Mouse (Mus musculus): ENCODE measurements around the gene Tmcc2. TPM values are rescaled to one million over a fixed set of nuclear protein-coding genes. Genes with fewer than 3 reads are reported as not detected.
A peak's percentile ranks its signal among the peaks of the same experiment; 100 is the strongest.

Gene Tmcc2
- polyA plus RNA-seq, 1 experiment from 2014 or later: 7.6 TPM

GRCm38 (mm10) chr1:132310754-132311153 is 80.3 kb downstream of the Tmcc2 start:
- no peaks in the 10 kb centered on the region for H3K36me3 ChIP-seq
- H3K27ac ChIP-seq: no peak overlapping the region
- H3K4me3 ChIP-seq: no peak overlapping the region
- DNase-seq (ENCODE audit: low spot score): no peak
- H3K4me1 ChIP-seq: peaks cover 32% of the 10 kb centered on the region
- 65% methylated on average over 7 of the region's 7 CpGs for WGBS
- peaks cover 36% of the 10 kb centered on the region for H3K27me3 ChIP-seq (ENCODE audit: low read depth, poor library complexity, severe bottlenecking)
- no peaks in the 10 kb centered on the region for H3K9me3 ChIP-seq (replicated peaks)

- no peak overlapping the region for H3K27ac ChIP-seq
- no peak for DNase-seq (ENCODE audit: low spot score)
- WGBS: 89% methylated on average over 7 of the region's 7 CpGs
Measured at GRCm38 (mm10) chr1:132308674-132309073, 82.4 kb downstream of the Tmcc2 start.

GRCm38 (mm10) chr1:132307962-132308361 is 83.1 kb downstream of the Tmcc2 start:
- H3K36me3 ChIP-seq: no peaks in the 10 kb centered on the region
- 89% methylated on average over 6 of the region's 6 CpGs for WGBS
- peaks cover 34% of the 10 kb centered on the region for H3K4me1 ChIP-seq
- no peak overlapping the region for H3K4me3 ChIP-seq
- no peak for DNase-seq (ENCODE audit: low spot score)
- peaks cover 25% of the 10 kb centered on the region; the same call in 1 of the 2 replicates for H3K27me3 ChIP-seq (ENCODE audit: low read depth, poor library complexity, severe bottlenecking)
- no peak overlapping the region for H3K27ac ChIP-seq
- no peaks in the 10 kb centered on the region for H3K9me3 ChIP-seq (replicated peaks)

More at GRCm38 (mm10) chr1:132308674-132309073, 82.4 kb downstream of the Tmcc2 start:
- Histone ChIP-seq H3K9me3 (replicated peaks) (no peaks in the 10 kb centered on the region), H3K4me1 (peaks cover 34% of the 10 kb centered on the region), H3K4me3 (no peak overlapping the region), H3K27me3 (ENCODE audit: low read depth, poor library complexity, severe bottlenecking) (peaks cover 21% of the 10 kb centered on the region; the same call in 1 of the 2 replicates), H3K36me3 (no peaks in the 10 kb centered on the region)

DNA sequence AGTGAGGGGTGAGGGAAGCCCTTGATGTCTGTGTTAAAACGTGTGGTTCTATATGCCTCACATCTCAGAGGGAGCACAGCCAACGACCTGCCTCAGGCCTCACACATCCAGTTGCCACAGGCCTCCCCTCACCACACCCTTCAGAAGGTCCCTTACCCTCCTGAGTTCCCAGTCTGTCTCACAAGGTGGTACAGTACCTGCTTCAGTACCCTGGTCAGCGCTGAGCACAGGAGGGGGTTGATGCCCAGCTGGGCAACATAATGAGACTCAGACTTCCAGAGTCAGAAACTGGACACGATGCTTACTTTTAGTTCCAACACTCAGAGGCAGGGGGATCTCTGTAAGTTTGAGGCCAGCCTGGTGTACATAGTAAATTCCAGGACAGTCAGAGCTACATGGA is 84.3 kb downstream of the Tmcc2 start:
- DNase-seq (ENCODE audit: low spot score): peak; percentile 55
- WGBS: 21% methylated on average over 4 of the region's 4 CpGs
- Histone ChIP-seq H3K4me1 (peaks cover 32% of the 10 kb centered on the region), H3K4me3 (no peak overlapping the region), H3K36me3 (no peaks in the 10 kb centered on the region), H3K27me3 (ENCODE audit: low read depth, poor library complexity, severe bottlenecking) (peaks cover 33% of the 10 kb centered on the region; the same call in 1 of the 2 replicates), H3K27ac (no peak overlapping the region), H3K9me3 (replicated peaks) (no peaks in the 10 kb centered on the region)

Other genes starting within 250 kb of the Tmcc2 start
- gene Lemd1, start 199.8 kb downstream of the Tmcc2 start, polyA plus RNA-seq (2016; fragmentation: Nextera tagmentation; extraction: Ambion mirVana): 1.3 and 1.7 TPM in 2 replicates
- 0.64 and 0.65 TPM in 2 replicates for gene AC124108.1, start 199.8 kb downstream of the Tmcc2 start, polyA plus RNA-seq (2016; fragmentation: Nextera tagmentation; extraction: Ambion mirVana)
- gene Gm10188, start 161.5 kb downstream of the Tmcc2 start, polyA plus RNA-seq (2016; fragmentation: Nextera tagmentation; extraction: Ambion mirVana): not detected in 2 replicates
- not detected in 2 replicates for gene Klhdc8a, start 92.7 kb downstream of the Tmcc2 start, polyA plus RNA-seq (2016; fragmentation: Nextera tagmentation; extraction: Ambion mirVana)
- 0.84 and 0.92 TPM in 2 replicates for gene Nuak2, start 75.2 kb downstream of the Tmcc2 start, polyA plus RNA-seq (2016; fragmentation: Nextera tagmentation; extraction: Ambion mirVana)
- gene Dstyk, start 26.3 kb upstream of the Tmcc2 start, polyA plus RNA-seq (2016; fragmentation: Nextera tagmentation; extraction: Ambion mirVana): 13.3 and 15.9 TPM in 2 replicates
- gene Rbbp5, start 86.1 kb upstream of the Tmcc2 start, polyA plus RNA-seq (2016; fragmentation: Nextera tagmentation; extraction: Ambion mirVana): 59.4 and 66.8 TPM in 2 replicates
- 1.5 and 1.7 TPM in 2 replicates for gene Tmem81, start 114.9 kb upstream of the Tmcc2 start, polyA plus RNA-seq (2016; fragmentation: Nextera tagmentation; extraction: Ambion mirVana)
- 0.94 and 1.3 TPM in 2 replicates for gene Cntn2, start 152.0 kb upstream of the Tmcc2 start, polyA plus RNA-seq (2016; fragmentation: Nextera tagmentation; extraction: Ambion mirVana)

All from limb, embryonic 10.5 days (tissue).